Mouse (Mus musculus): ENCODE measurements around the gene Rnf5. TPM values are rescaled to one million over a fixed set of nuclear protein-coding genes. Genes with fewer than 3 reads are reported as not detected.

Gene Rnf5
- polyA plus RNA-seq, 1 experiment: 175 TPM

DNA sequence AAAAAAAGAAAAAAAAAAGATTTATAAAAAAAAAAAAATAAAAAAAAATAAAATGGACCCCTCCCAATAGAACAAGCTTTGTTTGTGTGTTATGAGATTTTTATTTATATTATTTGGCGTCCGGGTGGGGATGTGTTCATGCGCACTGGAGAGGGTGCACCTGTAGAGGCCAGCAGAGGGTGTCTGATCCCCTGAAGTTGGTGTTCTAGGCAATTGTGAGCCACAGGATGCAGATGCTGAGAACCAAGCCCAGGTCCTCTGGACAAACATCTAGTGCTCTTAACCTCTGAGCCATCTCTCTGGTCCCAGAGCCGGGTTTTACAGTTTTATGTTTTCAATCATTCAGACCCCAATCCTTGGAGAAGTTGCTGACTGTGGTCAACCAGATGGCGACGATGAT is 43.1 kb downstream of the Rnf5 start:
- 91% methylated on average over 6 of the region's 6 CpGs for WGBS
- TF ChIP-seq POLR2A (IDR thresholded peaks at IDR 0.05; ENCODE audit: control insufficient read depth, extremely low read depth, insufficient read depth, low read length, poor library complexity) (no peak), CTCF (IDR thresholded peaks at IDR 0.05; ENCODE audit: borderline replicate concordance, control insufficient read depth, extremely low read depth, insufficient read depth, low read length, poor library complexity) (no peak)
- no peak overlapping the region for H3K27ac ChIP-seq (ENCODE audit: control insufficient read depth, insufficient read depth, low read length)
- peaks cover 5% of the 10 kb centered on the region for H3K4me1 ChIP-seq (replicated peaks; ENCODE audit: control insufficient read depth, insufficient read depth, low read length)
- DNase-seq: no peak
- no peaks in the 10 kb centered on the region for H3K36me3 ChIP-seq (ENCODE audit: control insufficient read depth, insufficient read depth, low read length)
- H3K4me3 ChIP-seq (ENCODE audit: control insufficient read depth, insufficient read depth, low read length): no peak overlapping the region
- no peaks in the 10 kb centered on the region for H3K27me3 ChIP-seq (ENCODE audit: control insufficient read depth, insufficient read depth, low read length)

DNA sequence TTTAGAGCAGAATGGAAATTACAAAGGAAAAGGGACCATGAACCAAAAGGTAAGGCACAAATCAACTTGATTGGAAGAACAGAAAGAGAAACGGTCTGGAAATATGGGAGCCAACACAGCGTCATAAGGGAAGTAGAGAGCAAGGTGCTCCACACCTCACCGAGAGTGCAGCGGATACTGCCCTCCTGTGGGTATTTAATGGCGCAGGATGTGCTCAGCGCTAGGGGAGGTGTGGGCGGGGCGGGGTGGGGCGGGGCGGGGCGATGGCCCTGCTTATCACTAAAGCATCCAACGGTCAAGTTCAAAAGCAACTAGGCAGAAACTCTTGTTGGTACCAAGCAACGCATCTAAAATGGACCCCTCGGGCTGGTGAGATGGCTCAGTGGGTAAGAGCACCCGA is 43.6 kb downstream of the Rnf5 start:
- H3K4me3 ChIP-seq (ENCODE audit: control insufficient read depth, insufficient read depth, low read length): no peak overlapping the region
- WGBS: 58% methylated on average over 15 of the region's 15 CpGs
- DNase-seq: no peak
- no peak for TF ChIP-seq CTCF (IDR thresholded peaks at IDR 0.05; ENCODE audit: borderline replicate concordance, control insufficient read depth, extremely low read depth, insufficient read depth, low read length, poor library complexity)
- no peak for TF ChIP-seq POLR2A (IDR thresholded peaks at IDR 0.05; ENCODE audit: control insufficient read depth, extremely low read depth, insufficient read depth, low read length, poor library complexity)
- no peak overlapping the region for H3K27ac ChIP-seq (ENCODE audit: control insufficient read depth, insufficient read depth, low read length)
- peaks cover 5% of the 10 kb centered on the region for H3K4me1 ChIP-seq (replicated peaks; ENCODE audit: control insufficient read depth, insufficient read depth, low read length)
- no peaks in the 10 kb centered on the region for H3K36me3 ChIP-seq (ENCODE audit: control insufficient read depth, insufficient read depth, low read length)
- H3K27me3 ChIP-seq (ENCODE audit: control insufficient read depth, insufficient read depth, low read length): no peaks in the 10 kb centered on the region

DNA sequence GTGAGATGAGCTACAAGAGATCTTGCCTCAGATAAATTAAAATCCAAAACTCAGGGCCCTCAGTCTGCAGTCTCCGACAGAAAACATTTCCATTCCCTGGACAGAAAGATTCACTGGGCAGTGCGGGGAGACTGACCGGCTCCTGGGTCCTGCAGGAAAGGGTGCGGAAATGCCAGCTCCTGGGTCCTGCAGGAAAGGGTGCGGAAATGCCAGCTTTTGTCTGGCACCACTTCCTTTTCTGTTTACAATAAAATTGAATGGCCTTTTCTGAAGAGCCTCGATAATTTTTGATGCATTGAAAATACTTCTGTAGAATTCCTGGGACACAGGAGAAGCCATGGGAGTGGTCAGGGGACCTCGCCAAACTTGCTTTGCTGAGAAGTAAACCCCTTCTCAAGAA is 44.4 kb downstream of the Rnf5 start:
- WGBS: 90% methylated on average over 7 of the region's 7 CpGs
- H3K27me3 ChIP-seq (ENCODE audit: control insufficient read depth, insufficient read depth, low read length): no peaks in the 10 kb centered on the region
- TF ChIP-seq POLR2A (IDR thresholded peaks at IDR 0.05; ENCODE audit: control insufficient read depth, extremely low read depth, insufficient read depth, low read length, poor library complexity) (no peak), CTCF (IDR thresholded peaks at IDR 0.05; ENCODE audit: borderline replicate concordance, control insufficient read depth, extremely low read depth, insufficient read depth, low read length, poor library complexity) (no peak)
- H3K4me1 ChIP-seq (replicated peaks; ENCODE audit: control insufficient read depth, insufficient read depth, low read length): peaks cover 5% of the 10 kb centered on the region
- no peak overlapping the region for H3K27ac ChIP-seq (ENCODE audit: control insufficient read depth, insufficient read depth, low read length)
- no peaks in the 10 kb centered on the region for H3K36me3 ChIP-seq (ENCODE audit: control insufficient read depth, insufficient read depth, low read length)
- DNase-seq: no peak
- no peak overlapping the region for H3K4me3 ChIP-seq (ENCODE audit: control insufficient read depth, insufficient read depth, low read length)

DNA sequence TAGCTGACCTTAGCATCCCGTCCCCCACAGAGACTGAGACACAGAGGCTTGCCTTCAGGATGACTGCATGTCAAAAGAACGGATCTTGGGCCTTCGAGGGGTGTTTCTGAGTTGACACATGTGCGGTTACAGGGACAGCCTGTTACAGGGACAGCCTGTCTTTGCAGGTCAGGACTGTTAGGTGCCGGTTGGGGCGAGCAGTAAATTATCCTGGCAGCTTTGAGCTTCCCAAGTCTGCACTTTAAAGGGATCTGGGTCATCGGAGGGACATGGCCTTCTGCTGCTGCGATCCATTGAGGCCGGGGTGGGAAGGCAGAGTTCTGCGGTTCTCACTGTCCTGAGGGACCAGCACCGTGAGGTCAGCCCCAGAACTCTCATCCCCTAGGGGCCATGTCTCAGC is 46.1 kb downstream of the Rnf5 start:
- Histone ChIP-seq H3K27ac (ENCODE audit: control insufficient read depth, insufficient read depth, low read length) (no peak overlapping the region), H3K4me1 (replicated peaks; ENCODE audit: control insufficient read depth, insufficient read depth, low read length) (peaks cover 5% of the 10 kb centered on the region), H3K4me3 (ENCODE audit: control insufficient read depth, insufficient read depth, low read length) (no peak overlapping the region), H3K27me3 (ENCODE audit: control insufficient read depth, insufficient read depth, low read length) (no peaks in the 10 kb centered on the region), H3K36me3 (ENCODE audit: control insufficient read depth, insufficient read depth, low read length) (no peaks in the 10 kb centered on the region)
- 95% methylated on average over 11 of the region's 11 CpGs for WGBS
- no peak for DNase-seq
- TF ChIP-seq CTCF (IDR thresholded peaks at IDR 0.05; ENCODE audit: borderline replicate concordance, control insufficient read depth, extremely low read depth, insufficient read depth, low read length, poor library complexity): no peak
- no peak for TF ChIP-seq POLR2A (IDR thresholded peaks at IDR 0.05; ENCODE audit: control insufficient read depth, extremely low read depth, insufficient read depth, low read length, poor library complexity)

DNA sequence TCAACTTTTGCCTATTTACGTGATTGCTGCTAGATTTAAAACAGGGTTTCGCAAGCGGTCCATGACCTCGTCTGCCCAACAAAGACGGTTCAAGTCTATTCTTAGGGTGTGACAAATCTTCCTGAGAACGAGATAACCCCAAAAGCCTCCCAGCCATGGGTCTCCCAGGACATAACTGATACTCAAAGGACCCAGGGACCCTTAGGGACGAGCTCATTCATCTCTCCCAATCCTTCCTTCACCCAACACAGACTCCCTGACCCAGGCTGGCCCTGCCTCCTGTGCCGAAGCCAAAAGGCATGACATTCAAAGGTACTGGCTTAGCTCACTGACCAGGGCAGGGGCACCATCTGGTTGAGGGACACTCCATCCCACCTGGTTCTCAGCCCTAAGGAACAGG is 47.1 kb downstream of the Rnf5 start:
- peaks cover 3% of the 10 kb centered on the region for H3K4me1 ChIP-seq (replicated peaks; ENCODE audit: control insufficient read depth, insufficient read depth, low read length)
- DNase-seq: no peak
- H3K27me3 ChIP-seq (ENCODE audit: control insufficient read depth, insufficient read depth, low read length): no peaks in the 10 kb centered on the region
- TF ChIP-seq CTCF (IDR thresholded peaks at IDR 0.05; ENCODE audit: borderline replicate concordance, control insufficient read depth, extremely low read depth, insufficient read depth, low read length, poor library complexity): no peak
- no peak for TF ChIP-seq POLR2A (IDR thresholded peaks at IDR 0.05; ENCODE audit: control insufficient read depth, extremely low read depth, insufficient read depth, low read length, poor library complexity)
- no peak overlapping the region for H3K4me3 ChIP-seq (ENCODE audit: control insufficient read depth, insufficient read depth, low read length)
- no peak overlapping the region for H3K27ac ChIP-seq (ENCODE audit: control insufficient read depth, insufficient read depth, low read length)
- WGBS: 83% methylated on average over 8 of the region's 8 CpGs
- H3K36me3 ChIP-seq (ENCODE audit: control insufficient read depth, insufficient read depth, low read length): no peaks in the 10 kb centered on the region

DNA sequence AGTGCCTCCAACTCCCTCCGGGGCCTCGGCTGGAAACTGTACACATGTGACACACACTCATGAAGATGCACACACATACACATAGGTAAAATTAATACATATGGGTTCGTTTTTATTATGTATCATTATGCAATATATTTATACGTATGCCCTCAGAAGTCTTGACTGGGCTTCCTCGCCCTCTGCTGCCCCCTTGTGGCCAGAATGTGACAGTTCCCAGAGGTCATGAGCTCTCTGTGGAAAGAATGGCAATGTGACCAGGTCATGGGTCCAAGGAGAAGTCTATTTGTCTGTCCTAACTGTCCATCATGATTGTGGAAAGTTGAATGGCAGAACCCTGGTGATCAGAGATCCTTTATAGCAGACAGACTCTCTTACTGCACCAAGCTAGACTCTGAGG is 48.0 kb downstream of the Rnf5 start:
- Histone ChIP-seq H3K4me3 (ENCODE audit: control insufficient read depth, insufficient read depth, low read length) (no peak overlapping the region), H3K27me3 (ENCODE audit: control insufficient read depth, insufficient read depth, low read length) (no peaks in the 10 kb centered on the region), H3K4me1 (replicated peaks; ENCODE audit: control insufficient read depth, insufficient read depth, low read length) (no peaks in the 10 kb centered on the region), H3K27ac (ENCODE audit: control insufficient read depth, insufficient read depth, low read length) (no peak overlapping the region), H3K36me3 (ENCODE audit: control insufficient read depth, insufficient read depth, low read length) (no peaks in the 10 kb centered on the region)
- DNase-seq: peak; percentile 75
- TF ChIP-seq POLR2A (IDR thresholded peaks at IDR 0.05; ENCODE audit: control insufficient read depth, extremely low read depth, insufficient read depth, low read length, poor library complexity) (no peak), CTCF (IDR thresholded peaks at IDR 0.05; ENCODE audit: borderline replicate concordance, control insufficient read depth, extremely low read depth, insufficient read depth, low read length, poor library complexity) (peak; percentile 61; the same call in 1 of the 2 replicates)
- 15% methylated on average over 5 of the region's 5 CpGs for WGBS

Other genes starting within 250 kb of the Rnf5 start
- gene Btnl2, start 248.9 kb downstream of the Rnf5 start, polyA plus RNA-seq (2012; rRNA removed): 1.3 and 1.4 TPM in 2 replicates
- 0.54 and 0.83 TPM in 2 replicates for gene Btnl1, start 226.6 kb downstream of the Rnf5 start, polyA plus RNA-seq (2012; rRNA removed)
- gene BC051142, start 204.9 kb downstream of the Rnf5 start, polyA plus RNA-seq (2012; rRNA removed): 1.2 and 1.4 TPM in 2 replicates
- gene Btnl4, start 126.4 kb downstream of the Rnf5 start, polyA plus RNA-seq (2012; rRNA removed): 0.63 and 1.2 TPM in 2 replicates
- 0.53 and 0.68 TPM in 2 replicates for gene Btnl6, start 86.3 kb downstream of the Rnf5 start, polyA plus RNA-seq (2012; rRNA removed)
- 6.1 and 8.6 TPM in 2 replicates for gene Notch4, start 39.4 kb downstream of the Rnf5 start, polyA plus RNA-seq (2012; rRNA removed)
- gene Gpsm3, start 13.9 kb downstream of the Rnf5 start, polyA plus RNA-seq (2012; rRNA removed): 208 and 222 TPM in 2 replicates
- 144 and 146 TPM in 2 replicates for gene Pbx2, start 12.4 kb downstream of the Rnf5 start, polyA plus RNA-seq (2012; rRNA removed)
- 13.4 and 18.8 TPM in 2 replicates for gene Ager, start 5.8 kb downstream of the Rnf5 start, polyA plus RNA-seq (2012; rRNA removed)
- 316 and 350 TPM in 2 replicates for gene Agpat1, start 572 bp upstream of the Rnf5 start, polyA plus RNA-seq (2012; rRNA removed)
- gene Egfl8, start 12.3 kb upstream of the Rnf5 start, polyA plus RNA-seq (2012; rRNA removed): 13.0 and 16.0 TPM in 2 replicates
- gene Ppt2, start 24.8 kb upstream of the Rnf5 start, polyA plus RNA-seq (2012; rRNA removed): 116 and 120 TPM in 2 replicates
- gene Prrt1, start 25.8 kb upstream of the Rnf5 start, polyA plus RNA-seq (2012; rRNA removed): 361 and 385 TPM in 2 replicates
- 3.4 and 5.8 TPM in 2 replicates for gene Fkbpl, start 41.1 kb upstream of the Rnf5 start, polyA plus RNA-seq (2012; rRNA removed)
- gene Atf6b, start 43.5 kb upstream of the Rnf5 start, polyA plus RNA-seq (2012; rRNA removed): 160 and 169 TPM in 2 replicates
- 4.5 and 5.7 TPM in 2 replicates for gene Tnxb, start 66.8 kb upstream of the Rnf5 start, polyA plus RNA-seq (2012; rRNA removed)
- gene C4b, start 140.2 kb upstream of the Rnf5 start, polyA plus RNA-seq (2012; rRNA removed): 11.8 and 15.2 TPM in 2 replicates
- gene Cyp21a1, start 200.9 kb upstream of the Rnf5 start, polyA plus RNA-seq (2012; rRNA removed): 0.09 and 0.16 TPM in 2 replicates
- gene Stk19, start 233.3 kb upstream of the Rnf5 start, polyA plus RNA-seq (2012; rRNA removed): 62.2 and 80.8 TPM in 2 replicates
- 95.7 and 115 TPM in 2 replicates for gene Dxo, start 233.3 kb upstream of the Rnf5 start, polyA plus RNA-seq (2012; rRNA removed)
- 209 TPM in 2 replicates for gene Skiv2l, start 246.5 kb upstream of the Rnf5 start, polyA plus RNA-seq (2012; rRNA removed)
- 26.1 and 33.4 TPM in 2 replicates for gene Nelfe, start 246.7 kb upstream of the Rnf5 start, polyA plus RNA-seq (2012; rRNA removed)